Mouse (Mus musculus): ENCODE measurements around the gene Cuedc1.

Cuedc1 gene

DNA sequence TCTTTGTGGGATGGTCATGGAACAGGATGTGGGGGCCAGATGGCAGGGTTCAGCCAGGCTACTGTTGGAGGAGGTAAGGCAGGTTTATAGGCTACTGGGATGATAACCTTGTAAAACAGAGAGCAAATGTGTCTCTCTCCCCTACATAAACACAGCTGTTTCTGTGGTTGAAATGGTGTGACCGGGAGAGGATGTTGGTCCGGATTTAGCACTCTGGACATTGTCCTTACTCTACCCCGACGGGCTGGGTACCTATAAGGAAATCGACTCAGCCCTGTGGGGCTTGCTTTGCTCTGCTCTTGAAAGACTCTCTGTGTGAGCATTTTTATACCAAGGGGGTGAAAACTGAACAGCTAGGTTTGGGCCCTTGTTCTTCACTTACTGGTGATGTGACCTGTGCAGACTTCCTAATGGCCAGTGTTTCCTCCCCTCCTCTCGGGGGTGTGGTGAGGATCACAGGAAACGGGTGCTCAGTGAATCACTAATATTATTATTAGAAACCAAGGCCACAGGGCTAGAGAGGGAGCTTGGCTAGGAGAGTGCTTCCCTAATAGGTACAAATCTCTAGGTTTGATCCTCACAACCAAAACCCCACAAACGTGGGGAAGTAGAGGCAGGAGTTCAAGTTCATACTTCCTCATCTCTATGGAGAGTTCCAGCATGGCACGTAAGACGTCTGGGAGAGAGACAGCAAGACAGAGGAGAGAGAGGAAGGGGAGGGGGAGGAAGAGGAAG lies 19.7 kb downstream of the Cuedc1 start:
- in situ Hi-C loops (cut with MboI, MseI), result loop anchor here in 1 of 2 experiments (10.0 kb wide), 1 partner anchor 1743 kb away; no protein-coding TSS in a partner anchor

DNA sequence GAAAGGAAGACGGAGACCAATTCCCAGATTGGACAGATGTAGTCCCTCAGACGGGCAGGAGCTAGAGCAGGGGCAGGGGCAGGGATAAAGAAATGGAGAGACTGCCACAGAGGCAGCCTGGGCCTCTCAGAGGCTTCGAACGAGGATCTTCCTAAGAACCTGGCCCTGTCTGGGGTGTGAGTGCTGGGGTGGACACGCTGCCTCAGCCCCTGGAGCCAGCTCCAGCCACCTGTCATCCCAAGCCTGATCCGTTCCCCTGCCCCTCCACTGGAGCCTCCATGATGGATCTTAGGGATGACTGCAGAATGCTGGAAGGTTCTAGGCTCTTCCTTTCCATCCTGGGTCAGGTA lies 20.2 kb downstream of the Cuedc1 start:
- in situ Hi-C loops (cut with MboI, MseI), result loop anchor here in 1 of 2 experiments (10.0 kb wide), 1 partner anchor 1743 kb away; no protein-coding TSS in a partner anchor

DNA sequence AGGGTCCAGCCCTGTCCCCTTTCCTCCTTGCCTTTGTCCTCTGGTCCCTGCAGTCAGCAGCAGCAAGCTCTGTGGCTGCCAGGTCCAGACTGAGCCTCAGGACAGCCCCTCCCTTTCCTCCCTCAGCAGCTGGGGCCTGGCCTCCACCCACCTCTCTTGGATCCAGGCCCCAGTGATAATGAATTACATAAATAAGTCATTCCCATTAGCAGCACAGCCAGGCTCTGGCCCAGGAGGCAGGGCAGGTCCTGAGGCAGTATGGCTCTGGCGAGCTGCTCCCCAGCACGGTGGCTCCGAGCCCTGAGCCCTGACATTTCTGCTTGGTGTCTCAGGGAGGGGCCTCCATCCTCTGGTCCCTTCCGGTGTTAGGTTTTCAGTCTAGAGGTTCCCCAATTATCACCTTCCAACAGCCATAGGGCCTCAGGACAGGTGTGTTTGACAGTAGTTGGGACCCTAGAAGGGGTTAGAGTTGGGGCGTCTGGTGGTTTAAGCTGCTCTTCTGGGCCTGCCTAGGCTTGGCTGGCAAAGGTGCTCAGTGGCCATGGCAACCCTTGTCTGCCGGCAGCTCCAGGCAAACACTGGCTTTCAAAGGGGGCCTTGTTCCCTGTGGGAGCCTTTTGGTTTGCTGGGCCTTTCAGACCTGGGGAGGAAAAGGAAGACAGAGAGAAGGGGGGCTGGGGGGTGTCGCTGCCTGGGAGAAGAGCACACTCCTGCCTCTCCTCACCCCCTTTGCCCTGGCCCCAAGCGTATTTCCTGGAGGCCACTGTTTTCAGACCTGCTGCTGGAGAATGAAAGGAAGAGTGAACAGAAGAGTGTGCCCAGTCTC lies 21.2 kb downstream of the Cuedc1 start:
- in situ Hi-C loops (cut with MboI, MseI), result loop anchor here in 1 of 2 experiments (10.0 kb wide), 1 partner anchor 1744 kb away; no protein-coding TSS in a partner anchor

DNA sequence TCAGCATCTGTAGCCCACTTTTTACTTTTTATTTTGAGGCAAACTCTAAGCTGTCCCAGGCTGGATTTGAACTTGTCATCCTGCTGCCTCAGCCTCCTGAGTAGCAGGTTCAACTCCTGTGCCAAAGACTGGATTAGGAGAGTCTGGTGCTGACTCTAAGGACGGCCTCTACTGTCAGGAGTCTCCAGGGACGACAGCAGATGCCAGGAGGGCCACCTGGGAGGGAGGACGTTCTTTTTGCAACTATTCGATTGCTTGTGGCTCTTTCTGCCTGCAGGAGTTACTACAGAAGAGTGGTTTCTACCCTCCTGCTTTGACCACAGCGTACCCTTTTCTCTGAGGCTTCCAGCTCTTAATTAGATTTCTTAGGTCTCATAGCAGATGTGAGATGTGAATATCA lies 24.7 kb downstream of the Cuedc1 start:
- in situ Hi-C loops (cut with MboI, MseI), result no loop called here

DNA sequence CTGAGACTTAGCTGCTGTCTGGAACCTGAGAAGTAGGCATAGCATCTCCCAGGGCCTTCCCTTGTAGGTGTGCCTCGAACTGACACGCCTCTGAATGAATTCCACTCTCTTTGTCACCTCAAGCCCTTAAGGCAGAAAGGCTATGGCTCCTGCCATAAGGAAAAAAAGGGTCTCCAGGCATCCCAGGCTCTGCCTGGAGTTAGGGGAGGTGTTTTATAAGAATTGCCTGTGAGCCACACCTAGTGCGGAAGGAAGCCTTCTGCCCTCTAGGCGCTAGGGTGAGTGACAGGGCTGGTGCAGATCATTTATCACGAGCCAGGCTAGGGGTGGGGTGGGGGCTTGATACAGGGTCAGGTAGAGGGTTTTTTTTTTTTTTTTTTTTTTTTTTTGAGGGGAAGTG lies 25.2 kb downstream of the Cuedc1 start:
- in situ Hi-C loops (cut with MboI, MseI), result no loop called here

DNA sequence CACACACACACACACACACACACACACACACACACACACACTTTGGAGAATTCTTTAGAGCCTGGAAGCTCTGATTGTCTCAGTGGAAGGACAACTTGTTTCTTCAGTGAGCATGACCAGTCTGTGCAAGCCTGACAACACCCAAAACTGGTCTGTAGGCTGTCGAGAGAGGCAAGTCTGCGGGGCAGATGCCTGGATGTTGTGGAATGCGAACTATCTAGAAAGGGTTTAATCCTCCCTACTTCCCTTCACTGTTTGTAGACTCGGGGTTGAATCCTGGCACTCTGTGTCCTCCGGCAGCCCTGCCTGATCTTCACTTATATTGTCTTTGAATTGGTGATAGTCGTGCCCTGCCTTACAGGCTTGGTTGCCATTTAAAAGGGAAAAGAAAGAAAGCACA lies 25.9 kb downstream of the Cuedc1 start:
- in situ Hi-C loops (cut with MboI, MseI), result no loop called here

DNA sequence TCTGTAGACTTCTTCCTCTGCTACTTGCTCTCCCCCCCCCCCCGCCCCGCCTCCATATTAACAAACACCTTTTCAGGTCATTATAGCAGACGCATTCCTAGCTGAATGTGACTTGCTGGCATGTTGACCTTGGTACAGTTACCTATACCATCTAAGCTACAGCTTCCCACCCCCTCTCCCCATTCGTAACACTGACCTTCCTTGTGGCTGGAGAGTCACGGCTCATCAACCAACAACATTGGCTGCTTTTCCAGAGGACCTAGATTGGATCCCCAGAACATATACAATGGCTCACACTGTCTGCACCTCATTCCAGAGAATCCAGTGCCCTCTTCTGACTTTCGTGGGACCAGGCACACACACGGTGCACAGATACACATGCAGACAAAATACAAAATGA lies 27.6 kb downstream of the Cuedc1 start:
- in situ Hi-C loops (cut with MboI, MseI), result no loop called here

DNA sequence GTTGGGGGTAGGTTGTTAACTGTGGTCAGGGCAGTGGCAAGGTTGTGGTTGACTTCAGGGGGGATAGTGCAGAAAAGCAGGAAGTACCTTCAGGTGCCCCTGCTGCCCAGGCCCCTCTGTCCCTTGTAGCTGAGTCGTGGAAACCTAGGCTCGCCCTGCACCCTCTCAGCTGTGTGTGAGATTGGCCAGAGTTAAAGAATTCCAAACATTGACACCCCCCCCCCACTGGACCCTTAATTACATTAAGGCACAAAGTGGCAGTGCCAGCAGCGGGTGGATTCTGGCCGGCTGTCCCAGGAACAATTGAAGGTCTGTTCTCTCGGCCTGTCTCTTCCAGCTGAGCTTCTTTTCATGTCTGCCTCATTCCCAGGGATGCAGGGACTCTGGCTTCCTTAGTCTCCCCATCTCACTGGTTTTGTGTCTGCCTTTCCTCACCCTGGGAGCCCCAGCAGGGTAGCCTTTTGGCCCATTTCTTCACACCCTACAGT lies 28.5 kb downstream of the Cuedc1 start:
- in situ Hi-C loops (cut with MboI, MseI), result no loop called here

DNA sequence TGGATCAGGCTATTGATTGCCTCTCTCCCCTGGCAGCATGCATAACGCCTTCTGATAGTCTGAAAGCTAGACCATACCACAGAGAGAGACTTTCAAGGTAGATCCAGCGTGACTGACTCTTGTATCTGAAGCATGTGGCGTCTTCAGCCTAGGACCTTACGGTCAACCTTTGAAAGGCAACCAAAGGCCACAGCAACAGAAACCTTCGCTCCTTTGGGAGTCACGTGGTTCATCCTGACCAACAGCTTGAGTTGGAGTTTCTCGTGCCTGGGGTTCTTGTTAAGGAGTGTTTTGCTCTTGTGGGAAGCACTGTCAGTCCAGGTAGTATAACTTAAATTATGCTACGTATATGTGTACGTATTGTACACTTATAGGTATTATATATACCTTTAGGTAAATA lies 30.6 kb downstream of the Cuedc1 start:
- in situ Hi-C loops (cut with MboI, MseI), result no loop called here

DNA sequence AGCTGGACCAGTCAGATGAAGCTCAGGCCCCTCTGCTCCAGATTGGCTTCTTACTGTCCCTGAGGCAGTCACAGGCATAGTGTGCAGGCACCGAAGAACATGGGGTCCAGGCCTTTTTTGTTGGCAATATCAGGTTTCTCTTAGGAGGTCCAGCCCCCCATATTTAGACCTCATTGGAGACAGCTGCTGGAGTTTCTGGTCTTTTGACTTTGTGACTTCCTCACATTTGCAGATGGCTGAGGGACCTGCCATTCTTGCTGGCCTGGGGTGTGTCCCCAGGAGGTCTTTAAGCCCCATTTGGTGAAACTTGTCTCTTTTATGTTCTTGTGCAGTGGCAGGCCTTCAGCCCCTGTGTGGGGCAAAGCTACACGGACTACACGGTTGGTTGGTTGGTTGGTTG lies 31.4 kb downstream of the Cuedc1 start:
- in situ Hi-C loops (cut with MboI, MseI), result no loop called here

DNA sequence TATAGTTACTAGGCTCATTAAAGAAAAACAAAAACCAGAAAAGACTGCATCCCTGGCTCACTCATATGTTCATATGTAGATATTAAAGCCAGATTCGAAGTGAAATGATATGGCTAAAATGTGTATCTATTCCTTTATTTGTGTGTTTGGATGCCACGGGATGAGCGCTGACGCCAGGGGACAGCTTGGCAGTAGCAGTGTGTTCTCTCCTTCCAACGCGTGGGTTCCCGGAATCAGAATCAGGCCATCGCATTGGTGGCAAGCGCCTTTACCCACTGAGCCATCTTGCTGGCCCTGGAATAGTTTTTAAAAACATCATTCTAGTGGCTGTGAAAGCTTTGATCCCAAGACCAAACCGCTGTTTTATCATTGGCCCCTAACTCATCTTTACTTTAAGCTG lies 32.1 kb downstream of the Cuedc1 start:
- in situ Hi-C loops (cut with MboI, MseI), result no loop called here

DNA sequence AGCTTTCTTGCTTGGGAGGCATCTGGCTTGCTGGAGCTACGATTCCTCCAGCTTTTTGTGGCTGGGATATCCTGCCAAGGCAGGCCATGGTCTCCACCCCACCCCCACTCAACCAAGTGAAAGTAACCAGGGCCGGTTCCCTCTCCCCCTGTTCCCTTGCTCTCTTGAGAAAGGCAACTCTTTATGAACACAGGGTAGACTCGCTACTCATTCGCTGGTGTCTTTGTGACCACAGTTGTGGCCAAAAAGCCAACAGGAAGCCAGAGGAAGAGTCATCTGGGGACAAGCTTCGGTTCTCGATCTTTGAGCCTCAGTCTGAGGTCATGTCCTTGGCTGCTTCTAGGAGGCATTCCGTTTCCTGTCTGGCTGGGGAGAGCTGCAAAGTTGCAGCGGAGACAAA lies 34.0 kb downstream of the Cuedc1 start:
- in situ Hi-C loops (cut with MboI, MseI), result no loop called here

DNA sequence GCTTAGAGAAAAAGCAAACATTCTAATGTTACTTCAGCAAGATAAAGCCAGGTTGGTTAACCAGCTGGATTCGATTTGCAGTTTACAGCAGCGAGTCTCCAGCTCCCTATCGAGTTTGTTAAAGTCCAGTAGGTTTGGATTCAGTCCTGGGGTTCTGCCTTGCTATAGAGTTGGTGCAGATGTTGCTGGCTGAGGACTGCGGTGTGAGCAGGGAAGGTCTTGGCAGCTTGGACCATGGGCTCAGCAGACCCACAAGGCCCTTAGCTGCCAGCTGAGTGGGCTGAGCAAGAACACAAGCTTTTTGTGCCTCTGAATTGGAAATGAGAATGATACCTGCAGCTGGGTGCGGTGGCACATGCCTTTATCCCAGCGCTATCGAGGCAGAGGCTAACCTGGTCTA lies 37.4 kb downstream of the Cuedc1 start:
- in situ Hi-C loops (cut with MboI, MseI), result no loop called here

DNA sequence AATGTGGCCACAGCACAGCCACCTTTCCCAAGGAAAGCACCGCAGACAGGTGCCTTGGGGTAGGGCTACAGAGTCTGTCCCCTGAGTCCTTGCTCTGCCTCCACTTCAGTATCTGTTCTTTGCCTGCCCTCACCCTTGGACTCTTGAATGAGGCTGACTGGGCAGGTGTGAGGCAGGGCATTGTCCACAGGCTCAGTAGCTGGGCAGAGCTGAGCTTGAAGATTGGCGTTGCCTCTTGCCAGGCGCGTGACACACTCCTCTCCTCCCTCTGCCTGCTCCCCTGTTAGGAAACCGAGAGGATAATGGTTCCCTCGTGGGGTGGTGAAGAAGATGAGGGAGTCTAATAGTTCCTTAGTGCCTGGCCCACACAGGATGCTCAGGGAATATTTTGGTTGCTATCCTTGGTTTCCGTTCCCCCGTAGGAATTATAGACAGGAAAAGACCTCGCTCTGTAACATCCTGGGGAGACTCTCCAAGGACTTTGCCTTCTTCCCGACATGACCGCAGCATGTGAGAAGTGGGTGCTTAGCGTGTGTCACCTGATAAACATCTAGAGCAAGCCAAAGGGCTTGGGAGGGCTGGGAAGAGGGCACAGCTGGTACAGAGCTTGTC lies 40.1 kb downstream of the Cuedc1 start:
- in situ Hi-C loops (cut with MboI, MseI), result no loop called here

DNA sequence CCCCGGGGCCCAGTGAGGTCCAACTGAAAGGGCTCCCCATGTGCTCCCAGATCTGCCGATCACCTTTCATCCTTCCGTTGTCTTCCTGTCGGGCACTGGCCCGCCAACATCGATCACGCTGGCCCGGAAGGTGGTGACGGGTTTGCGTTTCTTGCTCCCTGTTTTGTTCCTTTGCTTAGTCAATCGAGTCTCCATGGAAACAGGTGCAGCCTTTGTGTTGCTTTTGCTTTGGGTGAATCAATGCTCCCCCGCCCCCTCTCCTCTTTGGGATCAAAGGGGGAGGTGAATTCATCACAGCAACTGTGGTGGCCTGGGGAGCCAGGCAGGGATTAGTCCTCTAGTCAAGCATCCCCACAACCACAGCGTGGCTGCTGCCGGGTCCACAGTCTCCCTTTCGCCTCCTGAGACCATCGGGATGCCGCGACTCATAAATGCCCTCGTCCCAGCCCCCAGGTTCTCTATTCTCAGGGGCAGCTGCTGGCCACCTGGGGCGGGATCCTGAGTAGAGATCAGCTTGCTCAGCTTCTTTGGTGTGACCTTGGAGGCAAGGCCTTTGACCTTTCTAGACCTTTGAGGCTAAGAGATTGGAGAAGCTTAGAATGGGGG lies 41.5 kb downstream of the Cuedc1 start:
- in situ Hi-C loops (cut with MboI, MseI), result no loop called here

DNA sequence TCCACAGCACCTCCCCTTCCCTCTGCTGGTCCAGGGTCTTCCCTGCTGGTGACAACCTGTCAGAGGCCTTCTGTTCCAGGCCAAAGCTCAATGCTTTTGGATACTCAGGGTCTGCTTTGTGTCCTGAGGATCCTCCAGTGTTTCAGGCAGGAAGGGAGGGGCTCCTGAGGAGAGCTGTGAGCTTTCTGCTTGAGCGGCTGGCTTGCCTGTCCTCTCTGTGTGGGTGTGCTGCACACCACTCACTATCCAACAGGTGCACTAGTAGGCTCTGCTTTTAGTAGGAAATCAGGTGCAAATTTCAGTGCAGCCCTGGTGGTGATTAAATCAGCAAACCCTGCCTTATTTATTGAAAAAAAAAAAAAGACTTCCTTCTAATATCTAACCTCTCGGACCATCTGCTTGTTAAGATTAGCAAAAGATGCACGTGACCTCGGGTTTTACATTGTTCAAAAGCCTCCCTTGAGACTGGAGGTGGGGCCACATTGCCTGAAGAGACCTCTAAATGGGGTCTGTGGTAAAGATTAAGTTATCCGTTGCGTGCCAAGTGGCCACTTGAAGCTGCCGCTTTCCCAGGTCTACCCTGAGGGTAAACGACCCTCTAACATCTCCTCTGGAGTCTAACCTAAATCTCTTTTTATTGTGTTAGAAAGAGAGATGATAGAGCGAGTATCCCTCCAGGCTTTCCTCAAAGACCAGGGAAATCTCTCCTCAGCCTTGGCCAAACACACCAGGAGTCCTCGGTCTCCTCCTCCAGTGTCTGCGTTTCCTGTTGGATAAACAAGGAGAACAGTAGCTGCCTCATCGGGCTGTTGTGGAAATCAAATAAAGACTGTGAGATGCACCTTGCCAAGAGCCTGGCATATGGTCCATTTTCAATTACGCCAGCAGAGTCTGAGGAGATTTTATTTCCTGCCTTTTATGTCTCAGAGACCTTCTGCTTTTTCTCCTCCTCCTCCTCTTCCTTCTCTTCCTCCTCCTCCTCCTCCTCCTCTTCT lies 42.5 kb downstream of the Cuedc1 start:
- in situ Hi-C loops (cut with MboI, MseI), result no loop called here

DNA sequence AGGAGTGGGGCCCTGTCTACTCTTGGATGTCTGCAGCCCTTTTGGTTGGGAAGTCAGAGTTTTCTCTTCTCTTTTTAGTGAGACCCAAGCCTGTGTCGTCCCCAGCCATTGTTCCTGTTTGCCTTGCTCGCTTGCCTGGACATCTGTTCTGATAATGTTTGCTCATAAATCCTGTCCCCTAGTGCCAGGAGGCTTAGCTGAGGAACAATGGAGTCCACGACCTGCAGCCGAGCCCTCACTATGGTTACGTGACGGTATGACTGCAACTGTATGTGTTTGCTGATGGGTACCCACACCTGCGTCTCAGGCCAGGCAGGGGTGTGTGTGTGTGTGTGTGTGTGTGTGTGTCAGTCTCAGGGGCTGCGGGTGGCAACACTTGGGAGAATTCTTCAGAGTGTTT lies 44.5 kb downstream of the Cuedc1 start:
- in situ Hi-C loops (cut with MboI, MseI), result no loop called here

DNA sequence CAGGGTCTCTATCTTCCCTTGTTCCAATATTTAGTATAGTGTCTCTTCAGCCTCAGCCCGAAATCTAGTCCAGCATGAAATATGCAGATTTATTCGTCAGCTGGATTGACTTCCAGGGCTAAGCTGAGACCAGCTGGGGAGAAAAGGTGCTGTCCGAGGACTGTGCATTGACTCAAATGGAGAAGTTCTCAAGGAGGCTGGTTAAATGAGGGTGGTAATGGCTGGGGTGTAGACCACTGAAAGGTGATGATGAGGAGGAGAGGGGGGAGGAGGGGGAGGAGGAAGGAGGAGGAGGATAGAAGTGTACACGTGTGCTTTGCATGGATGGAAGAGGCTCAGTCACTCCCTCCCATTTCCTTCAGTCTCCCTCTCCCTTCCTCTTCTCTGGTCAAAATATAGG lies 46.2 kb downstream of the Cuedc1 start:
- in situ Hi-C loops (cut with MboI, MseI), result no loop called here

DNA sequence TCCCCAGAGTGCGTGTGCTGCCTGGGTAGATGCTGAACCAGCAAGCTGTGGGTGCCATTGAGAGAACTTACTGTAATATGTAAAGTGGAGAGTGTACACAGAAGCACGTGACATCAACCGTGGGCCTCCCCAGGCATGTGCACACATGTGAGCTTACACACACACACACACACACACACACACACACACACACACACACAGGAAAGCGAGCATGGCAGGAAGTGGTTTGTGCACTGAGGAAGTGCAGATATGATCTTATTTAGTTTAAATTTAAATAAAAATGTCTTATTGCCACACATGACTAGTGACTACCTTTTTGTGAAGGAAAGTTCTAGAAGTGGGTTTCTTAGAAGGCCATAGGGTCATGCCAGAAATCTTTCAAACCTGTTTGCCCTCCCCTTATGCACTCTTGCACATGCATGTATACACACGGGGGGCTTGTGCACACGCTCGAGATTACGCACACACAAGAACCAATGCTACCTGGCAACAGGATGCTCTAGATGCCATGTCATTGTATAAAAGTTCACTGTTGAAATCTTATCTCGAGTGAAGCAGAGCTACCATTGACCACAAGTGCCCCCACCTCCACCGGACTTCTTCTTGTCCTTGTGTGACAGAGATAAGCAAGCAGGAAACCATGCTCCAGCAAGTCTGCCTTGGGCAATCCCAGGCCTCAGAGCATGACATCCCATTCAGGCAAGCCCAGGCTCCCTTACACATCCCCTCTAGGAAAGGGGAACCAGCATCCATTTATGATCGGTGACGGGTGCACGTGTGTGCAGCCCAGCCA lies 47.6 kb downstream of the Cuedc1 start:
- in situ Hi-C loops (cut with MboI, MseI), result no loop called here
